Mouse (Mus musculus) frontal cortex, postnatal 25 days (tissue): ENCODE data around the gene Btnl2.
"Not testable (repeated sequence)": the region's sequence is repeated elsewhere in the genome, so short reads cannot be mapped to it uniquely, and the experiment has no call there.

Experiments used
- DNase-seq, 2 experiments: peaks; one replicate each; pipeline ENCODE4 v3.0.0; 2022; ENCODE audit warnings: low spot score in 2 of 2

Gene Btnl2

DNA sequence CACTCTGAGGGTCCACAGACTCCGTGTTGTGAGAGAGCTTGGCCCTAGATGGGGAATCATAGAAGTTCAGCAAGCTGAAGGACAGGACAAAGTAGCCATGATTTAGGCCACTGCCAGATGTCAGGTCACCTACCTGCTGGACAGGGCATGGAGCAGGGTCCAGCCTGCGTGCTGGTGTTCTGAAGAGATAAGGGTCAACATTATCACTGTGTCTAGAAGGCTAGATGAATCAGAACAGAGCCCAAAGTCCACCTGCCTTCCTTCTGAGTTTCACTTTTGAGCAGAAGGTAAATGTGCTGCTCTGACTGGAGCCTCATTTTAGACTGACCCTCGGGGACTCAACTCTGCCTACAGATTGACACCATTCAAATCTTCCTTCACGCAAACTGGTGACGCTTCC is at the start of gene Btnl2:
Btnl2 (plus strand) TSS at position 284 of the 400 bp plus-strand sequence.
- no peak for DNase-seq

DNA sequence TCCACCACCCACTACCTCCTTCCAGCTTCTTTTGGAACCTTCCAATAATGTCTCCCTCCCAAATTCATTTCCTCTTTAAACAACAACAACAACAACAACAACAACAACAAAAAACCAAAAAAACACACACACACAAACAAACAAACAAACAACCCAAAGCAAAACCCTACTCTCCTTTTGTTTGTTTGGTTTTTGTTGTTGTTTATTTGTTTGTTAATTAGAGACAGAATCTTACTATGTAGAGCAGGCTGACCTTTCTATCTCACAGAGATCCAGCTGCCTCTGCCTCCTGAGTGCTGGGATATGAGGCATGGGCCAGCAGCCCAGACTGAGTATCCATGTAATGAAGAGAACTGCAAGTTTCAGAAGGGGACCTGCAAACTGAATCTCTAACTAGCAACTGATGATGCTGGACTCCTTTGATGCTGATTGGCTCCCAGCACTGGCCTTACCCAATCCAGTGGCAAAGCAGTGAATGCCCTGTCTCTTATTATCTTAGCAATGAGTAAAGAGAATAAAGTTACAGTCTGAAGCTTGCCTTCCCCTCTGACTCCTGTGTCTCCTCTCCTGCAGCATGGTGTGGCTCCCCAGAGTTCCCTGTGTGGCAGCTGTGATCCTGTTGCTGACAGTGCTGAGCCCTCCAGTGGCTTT is 49.1 kb upstream of the Btnl2 start, which contains the start of gene H2-Eb1:
H2-Eb1 (plus strand) TSS at position 488 of the 651 bp plus-strand sequence.
- peak; percentile 82 to 88 for DNase-seq

DNA sequence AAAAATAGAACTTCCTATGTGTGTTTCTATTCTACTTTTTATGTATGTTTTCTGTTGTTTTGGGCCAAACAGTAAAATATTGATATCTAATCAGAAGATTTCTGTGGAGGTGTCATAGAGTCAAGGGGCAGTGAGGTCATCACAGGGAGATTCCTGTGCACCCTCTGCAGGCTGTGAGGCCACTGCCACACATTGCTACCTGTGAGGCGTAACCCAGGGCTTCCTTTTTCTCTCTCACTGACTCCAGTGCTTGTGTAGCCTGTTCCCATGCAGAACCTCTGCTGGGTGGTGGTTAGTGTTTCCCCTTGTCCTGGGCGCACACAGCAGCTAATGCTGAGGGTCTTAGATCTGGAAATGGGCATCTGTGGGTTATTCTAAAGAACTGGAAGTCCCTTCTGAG is 48.2 kb upstream of the Btnl2 start:
- no peak for DNase-seq

DNA sequence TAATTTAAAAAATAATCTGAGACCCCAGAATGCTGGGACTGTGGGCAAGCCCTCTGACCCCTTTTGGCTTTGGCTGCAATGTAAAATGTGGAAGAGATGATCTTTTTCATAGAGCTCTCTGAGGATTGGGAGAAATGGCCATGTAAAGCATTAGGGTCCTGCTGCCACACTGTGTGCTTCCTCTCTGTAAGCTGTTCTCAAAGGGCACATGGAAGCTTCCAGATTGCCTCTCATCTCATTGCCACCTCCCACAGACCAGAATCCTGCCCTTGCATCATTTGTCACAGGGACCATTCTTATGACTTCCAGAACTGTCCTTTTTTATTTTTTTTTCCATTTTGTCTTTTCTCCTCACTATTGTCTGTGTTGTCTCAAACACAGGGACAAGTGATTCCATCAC is 47.4 kb upstream of the Btnl2 start:
- no peak for DNase-seq

DNA sequence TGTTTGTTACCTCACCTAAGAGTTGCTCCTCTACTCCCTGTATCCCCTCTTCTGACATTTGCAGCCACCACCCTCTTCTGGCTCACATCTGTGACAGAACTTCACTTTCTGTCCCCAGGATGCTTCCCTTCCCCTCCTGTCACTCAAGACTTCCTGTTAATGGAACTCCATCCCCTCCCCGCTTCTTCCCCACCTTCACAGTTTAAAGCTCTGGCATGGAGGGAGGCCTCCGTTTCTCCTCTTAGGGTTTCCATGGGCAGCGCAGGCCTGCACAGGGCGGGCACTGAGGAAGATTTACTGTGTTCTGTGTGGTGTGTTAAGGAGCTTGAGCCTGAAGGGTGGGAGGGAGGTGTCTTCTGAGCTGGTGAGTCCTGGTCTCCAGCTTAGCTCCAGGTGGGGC is 46.5 kb upstream of the Btnl2 start:
- DNase-seq: no peak

DNA sequence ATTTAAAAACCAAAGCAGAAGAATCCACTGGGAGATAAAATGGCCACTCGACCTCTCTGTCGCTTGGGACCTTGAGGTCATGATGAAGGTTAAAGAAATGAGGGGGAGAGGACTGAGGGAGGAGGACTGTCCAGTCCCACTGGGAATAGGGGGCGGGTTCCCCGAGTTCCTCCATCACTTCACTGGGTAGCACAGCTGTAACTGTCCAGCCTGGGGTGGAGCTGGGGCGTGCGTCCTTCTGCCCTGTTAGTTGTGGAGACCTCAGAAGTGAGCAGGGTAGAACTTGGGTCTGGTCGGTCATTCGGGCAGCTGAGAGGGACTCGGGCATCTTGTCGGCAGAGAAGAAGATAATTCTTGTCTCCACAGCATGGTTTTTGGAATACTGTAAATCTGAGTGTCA is 45.4 kb upstream of the Btnl2 start:
- DNase-seq: no peak

DNA sequence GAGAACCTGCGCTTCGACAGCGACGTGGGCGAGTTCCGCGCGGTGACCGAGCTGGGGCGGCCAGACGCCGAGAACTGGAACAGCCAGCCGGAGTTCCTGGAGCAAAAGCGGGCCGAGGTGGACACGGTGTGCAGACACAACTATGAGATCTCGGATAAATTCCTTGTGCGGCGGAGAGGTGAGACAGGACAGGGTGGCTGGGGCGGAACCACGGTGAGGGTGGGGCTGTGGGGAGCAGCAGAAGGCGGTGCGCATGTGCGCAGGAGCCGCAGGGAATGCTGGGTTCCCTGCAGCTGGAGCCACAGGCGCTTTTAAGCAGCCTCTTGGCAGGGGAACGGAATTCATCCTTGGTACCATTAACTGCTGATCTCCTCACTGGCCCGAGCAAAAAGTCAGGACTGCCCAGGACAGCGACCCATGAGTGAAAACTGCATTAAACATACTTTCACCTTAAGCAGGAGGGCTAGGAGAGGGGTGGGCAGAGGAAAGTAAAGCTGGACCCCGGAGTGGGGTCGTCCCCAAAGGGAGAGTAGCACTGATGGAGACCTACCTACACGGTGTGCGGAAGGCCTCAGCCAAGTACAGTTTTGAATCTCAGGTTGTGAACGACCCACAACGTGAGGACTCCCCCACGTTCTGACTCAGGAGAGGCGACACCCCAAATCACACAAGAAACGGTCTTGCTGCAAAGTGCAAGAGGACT is 44.8 kb upstream of the Btnl2 start:
- DNase-seq: peak; percentile 21 to 46

DNA sequence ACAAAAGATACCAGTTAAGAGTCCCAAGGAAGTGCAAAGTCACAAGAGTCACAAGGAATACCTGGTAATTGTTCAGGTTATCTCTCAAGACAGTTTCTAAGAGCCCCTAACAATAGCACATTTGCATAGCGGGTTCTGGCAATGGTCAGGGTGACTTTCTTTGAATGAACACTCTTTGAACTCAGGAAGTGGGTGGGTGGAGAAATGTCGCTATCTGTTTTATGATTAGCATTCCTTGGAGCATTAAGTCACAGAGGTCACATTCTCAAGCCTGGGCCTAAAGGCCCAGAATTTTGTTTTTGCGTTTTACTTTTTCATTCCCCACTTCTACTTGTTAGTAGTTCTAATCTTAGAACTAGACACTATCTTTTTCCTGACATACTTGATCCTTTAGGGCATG is 44.1 kb upstream of the Btnl2 start:
- not testable (repeated sequence) for DNase-seq

DNA sequence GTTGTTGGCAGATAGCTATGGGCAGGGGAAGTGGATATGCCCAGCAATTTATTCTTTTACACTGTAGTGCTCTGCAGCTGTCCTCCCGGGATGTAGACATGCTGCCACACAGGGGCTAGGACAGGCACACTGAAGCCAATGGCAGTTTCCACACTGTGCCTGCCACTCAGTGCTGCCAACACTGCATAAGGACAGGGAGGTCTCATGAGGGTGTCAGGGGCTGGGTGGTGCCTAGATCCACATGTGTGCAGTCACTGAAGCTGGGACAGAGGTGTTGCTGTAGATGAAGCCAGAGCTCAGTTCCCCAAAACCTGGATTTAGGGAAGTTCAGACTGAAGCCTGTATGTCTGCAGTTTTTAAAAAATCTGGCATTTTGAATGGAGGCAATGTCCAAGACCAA is 42.4 kb upstream of the Btnl2 start:
- DNase-seq: no peak

DNA sequence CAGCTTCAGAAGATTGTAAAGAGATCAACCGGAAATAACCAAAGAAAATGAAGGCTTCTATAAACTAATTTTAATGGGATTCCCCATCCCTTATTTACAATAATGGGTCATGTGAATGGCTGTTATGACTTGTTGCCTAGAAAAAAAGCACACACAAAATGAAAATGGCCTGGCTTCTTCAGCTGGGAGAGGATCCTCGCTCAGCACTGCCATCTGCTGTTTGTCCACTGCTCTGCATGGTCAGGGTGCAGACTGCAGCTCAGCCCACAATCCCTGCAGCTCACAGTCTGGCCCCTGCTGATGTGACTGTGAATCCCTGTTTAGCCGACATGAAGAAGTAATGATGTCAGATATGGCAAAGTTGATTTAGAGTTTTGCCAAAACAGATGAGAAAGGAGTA is 41.2 kb upstream of the Btnl2 start:
- DNase-seq: peak; percentile 61 to 70

DNA sequence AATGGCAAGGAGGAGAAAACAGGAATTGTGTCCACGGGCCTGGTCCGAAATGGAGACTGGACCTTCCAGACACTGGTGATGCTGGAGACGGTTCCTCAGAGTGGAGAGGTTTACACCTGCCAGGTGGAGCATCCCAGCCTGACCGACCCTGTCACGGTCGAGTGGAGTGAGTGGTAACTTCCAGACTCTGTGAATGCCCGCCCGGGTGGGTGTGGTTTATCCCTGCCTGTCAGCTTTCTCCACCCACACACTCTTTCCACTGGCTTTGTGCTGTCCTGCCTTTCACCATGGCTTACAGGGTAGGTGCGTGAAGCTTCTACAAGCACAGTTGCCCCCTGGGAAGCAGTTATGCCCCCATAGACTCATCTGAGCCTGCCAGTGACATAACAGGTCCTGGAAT is 40.3 kb upstream of the Btnl2 start:
- no peak for DNase-seq

DNA sequence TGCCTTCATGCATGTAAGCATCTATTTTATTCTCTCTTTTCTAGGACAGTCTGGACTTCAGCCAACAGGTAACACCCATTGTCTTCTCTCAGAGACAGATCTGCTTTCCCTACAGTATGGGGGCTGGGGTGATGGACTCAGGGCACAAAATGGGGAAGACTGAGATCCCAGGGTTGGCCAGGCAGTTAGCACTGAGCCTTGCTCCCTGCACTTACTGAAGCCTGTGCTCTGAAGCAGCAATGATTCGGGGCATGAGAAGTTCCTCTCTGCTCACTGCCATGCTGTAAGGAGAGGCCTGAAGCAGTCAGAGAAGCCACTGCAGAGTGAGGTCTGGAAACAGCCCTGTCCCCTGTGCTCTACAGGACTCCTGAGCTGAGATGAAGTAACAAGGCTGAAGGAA is 39.1 kb upstream of the Btnl2 start:
- no peak for DNase-seq

DNA sequence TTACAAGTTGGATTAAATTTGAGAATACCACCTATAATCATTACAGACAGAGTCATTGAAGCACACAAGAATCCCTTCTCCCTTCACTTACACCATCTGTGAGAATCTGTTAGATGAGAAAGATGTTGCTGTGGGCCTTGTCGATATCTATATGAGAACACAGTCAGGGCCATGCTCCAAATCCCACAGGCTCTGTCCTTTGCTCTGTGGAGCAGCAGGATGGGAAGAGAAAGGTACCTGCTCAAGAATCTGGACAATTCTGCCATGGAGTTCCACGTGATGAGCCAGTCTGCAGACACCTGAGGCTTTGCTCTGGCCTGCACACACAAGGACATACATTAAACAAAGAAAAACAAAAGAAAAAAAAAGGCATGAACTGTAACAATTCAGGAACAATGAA is 37.9 kb upstream of the Btnl2 start:
- DNase-seq: no peak

DNA sequence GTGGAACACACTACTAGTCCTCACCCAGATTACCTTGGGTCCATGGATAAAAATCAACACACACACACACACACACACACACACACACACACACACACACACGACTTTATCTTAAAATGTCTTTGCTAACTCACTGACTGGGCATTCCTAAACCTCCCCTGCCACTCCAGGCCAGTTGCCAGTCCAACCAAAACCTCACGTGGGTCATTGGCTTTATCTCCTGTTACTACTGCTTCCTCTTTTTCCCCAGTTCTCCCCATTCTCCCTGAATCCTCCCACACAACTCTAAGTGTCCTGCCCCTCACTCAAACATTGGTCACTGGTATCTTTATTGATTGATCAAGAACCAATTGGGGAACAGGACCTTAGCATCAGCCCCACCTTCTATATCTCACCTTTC is 37.3 kb upstream of the Btnl2 start:
- DNase-seq: no peak

DNA sequence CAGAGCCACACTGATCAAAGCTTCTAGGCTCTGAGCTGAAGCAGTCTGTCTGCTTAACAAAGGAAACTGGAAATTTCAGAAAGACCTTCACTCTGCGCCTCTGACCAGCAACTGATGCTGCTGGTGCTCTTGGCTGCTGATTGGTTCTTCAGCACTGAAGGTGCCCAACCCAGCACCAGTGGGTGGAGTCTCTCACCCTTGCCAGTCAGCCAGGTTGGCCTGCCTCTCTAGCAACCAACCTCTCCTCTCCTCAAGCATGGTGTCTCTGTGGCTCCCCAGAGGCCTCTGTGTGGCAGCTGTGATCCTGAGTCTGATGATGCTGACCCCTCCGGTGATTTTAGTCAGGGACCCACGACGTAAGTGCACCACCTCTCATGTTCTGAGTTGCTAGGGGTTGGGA is 29.2 kb upstream of the Btnl2 start, which contains the start of gene H2-Eb2:
H2-Eb2 (plus strand) TSS at position 230 of the 400 bp plus-strand sequence.
- no peak for DNase-seq

DNA sequence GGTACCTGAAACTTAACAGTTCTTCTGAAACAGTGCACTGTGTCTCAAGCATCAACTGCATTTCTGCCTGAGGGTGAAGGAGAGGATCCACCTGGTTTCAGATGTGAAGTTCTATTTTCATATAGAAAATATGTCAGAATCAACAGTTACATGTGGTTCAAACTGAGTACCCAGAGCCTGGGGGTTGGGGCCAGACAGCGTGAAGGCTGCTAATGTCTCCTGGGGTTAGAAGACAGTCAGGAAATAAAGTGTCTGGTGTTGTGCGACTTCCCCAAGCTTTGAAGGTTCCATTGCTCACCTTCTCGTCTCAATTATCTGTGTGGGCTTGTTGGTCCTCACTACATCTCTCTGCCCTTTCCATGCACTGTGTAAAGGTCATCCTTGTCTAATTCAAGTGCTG is 28.2 kb upstream of the Btnl2 start:
- DNase-seq: no peak

DNA sequence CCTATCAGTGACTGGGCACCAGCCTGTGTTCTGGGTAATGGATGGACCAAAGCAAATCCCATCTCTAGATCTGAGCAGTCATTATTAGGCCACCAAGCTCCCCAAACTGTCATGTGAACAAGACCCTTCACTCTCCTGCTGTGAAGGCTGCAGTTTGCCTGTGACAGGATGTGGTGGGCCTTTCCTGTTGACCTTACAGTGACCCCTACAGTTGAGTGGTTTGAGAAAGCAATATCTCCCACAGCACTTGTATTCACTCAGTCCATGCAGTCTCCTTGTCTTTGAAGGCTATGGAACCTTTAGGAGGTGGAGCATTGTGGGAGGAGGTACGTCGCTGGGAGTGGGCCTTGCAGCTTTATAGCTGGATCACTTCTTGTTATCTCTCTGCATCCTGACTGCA is 24.8 kb upstream of the Btnl2 start:
- DNase-seq: no peak

DNA sequence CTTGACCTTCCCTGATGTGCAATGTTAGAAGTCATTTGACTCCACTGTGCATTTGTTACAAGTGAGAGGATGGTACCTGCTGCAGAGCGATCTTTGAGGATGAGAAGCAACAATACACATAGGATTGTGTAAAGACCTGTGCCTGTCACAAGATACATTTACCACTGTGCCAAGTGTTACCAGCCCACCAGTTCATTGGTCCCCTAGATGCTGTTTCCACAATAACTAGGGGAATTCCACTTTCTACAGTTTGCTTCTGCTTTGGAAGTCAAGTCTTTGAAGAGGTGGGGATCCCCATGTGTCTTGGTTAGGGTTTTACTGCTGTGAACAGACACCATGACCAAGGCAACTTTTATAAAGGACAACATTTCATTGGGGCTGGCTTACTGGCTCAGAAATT is 23.4 kb upstream of the Btnl2 start:
- DNase-seq: no peak

DNA sequence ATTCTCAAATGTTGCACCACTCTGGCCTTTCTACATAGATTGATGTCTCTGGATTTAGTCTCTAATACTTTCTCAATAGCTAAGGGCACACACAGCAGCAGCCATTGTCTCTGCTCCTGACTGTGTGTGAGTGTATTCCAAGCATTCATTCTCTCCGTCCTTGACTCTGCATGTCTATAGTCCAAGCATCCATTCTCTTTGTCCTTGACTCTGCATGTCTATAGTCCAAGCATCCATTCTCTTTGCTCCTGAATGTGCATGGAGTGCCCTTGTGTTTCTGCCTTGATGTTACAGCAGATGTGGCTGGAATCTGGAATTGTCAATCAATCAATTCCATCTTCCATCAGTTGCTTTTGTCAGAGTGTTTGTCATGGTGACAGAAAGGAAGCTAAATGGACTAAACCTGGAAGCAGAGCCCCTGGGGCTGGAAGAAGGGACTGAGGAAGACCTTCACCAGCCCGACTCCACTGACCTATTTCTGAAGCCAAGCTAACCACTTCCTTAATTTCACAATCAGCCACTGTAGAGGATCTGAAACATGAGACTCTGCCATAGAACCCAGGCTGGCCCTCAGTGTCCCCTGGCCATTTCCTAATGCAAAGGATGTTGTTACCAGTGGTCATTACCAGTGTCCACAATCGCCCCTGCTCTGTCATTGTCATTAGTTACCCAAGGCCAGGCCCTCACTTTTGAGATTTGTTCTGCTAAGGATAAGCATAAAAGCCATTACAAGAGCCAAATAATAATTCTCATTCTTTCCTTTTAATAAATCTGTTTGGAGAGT is 13.8 kb upstream of the Btnl2 start:
- DNase-seq: no peak

DNA sequence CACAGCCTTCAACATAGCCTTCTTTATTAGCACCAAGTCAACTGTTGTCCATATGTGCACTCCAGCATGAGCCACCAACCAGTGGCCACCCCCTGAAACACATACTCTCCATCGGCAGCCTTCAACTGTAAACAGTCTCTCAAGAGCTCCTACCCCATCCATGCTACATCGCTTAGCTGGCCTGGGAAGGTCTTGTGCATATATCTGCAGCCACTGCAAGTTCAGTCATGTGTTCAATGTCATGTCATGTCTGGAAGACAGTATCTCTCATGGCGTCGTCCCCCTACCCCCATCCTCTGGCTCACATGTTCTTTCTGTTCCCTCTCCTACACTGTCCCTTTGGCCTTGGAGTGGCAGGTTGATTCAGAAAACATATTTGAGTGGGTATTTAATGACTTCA is 9.7 kb upstream of the Btnl2 start:
- DNase-seq: no peak

DNA sequence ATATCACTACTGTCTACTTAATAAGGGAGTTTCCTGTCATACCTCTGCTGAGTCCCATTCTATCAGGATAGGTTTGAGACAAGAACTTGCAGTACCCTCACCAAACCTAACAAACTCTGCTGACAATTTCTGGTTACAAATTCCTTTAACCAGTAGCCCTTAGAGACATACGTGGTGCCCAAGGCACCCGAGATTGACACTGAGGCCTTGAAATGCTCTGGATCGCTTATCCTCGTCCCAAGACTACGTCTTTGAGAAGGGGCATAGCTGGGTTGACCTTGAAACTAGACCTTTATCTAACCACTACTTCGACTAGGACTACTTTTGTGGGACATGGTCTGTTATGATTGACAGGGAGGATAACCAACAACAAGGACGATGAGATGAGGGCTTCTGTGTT is 9.1 kb upstream of the Btnl2 start:
- DNase-seq: no peak

DNA sequence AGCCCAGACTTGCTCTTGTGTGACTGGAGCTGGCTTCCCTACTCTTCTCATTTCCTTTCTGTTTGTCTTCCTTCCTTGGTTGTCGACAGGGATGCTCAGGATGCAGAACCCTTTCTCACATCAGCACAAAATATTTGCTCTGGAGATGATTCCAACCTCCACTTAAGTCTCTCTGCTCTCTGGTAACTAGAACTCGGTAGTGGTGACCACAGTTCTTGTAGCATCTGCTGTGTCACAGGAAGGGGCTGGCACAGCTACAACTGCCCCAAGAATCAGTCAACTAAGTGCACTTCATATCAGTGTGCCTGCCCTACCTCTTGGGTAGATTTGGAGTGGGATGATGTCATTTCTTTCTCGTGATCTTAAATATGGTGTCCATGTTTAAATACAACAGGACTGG is 8.6 kb upstream of the Btnl2 start:
- no peak for DNase-seq
